Mouse (Mus musculus) CD4-positive, CD25-positive, alpha-beta regulatory T cell, adult 2 months (primary cell): ENCODE measurements around the gene Cdkn2a.

Source experiments
- DNase-seq: peaks from one replicate; pipeline ENCODE4 v3.0.0-alpha.2; 2012; ENCODE audit warnings: low read depth, low spot score

Gene Cdkn2a

GRCm38 (mm10) chr4:89277381-89277940 is 17.0 kb downstream of the Cdkn2a start:
- DNase-seq = no peak

GRCm38 (mm10) chr4:89276669-89277219 is 17.7 kb downstream of the Cdkn2a start:
- no peak for DNase-seq

DNA sequence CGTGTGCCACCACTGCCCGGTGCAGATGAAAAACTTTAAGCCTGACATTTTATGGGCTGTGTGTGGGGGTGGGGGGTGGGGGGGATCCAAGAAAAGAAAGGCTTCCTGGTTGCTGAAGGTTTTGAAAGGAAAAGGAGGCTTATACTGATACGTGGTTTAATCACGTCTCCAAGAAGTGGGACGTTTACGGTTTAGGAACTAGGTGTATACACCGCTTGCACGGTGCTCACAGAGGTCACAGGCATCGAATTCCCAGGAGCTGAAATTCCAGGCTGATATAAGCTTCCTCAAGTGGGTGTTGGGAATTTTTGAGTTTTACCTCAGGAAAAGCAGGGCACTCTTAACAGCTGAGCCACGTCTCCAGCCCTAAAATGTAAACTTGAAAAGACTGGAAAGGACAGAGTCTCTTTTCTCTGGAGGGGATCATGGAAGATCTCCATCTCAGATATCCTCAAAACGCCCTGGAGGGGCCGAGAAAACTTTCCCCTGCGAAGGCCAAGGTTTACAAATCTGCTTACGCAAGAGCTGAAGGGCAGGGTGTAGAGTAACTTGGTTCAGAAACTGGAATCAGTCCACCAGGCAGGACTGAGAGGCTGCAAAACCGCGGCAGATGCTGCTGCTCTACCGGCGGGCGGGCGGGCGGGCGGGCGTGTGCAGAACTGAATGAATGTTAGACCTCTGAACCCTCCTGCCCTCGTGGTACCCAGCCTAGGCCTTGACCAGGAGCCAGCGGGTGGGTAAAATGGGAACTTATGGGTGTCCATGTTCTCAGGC is 18.5 kb downstream of the Cdkn2a start:
- DNase-seq = no peak

GRCm38 (mm10) chr4:89274829-89275548 is 19.5 kb downstream of the Cdkn2a start:
- DNase-seq = no peak

DNA sequence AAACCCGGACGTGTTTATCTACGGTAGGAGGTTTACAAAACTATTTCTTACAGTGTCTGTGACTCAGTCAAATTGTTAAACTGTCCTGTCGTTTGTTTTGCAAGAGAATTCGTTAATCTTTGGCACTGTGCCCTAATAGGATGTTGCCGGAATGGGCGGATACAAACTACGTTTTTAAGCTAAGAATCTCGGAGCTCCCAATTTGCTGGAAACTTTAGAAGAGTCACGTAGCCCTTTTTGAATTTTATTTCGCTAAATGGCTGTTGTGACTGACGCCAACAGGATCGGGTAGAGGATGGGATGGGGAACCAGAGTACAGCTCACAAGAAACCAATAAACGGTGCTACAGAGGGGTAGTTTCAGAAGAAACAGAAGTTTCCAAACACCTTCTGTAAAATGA is 20.4 kb downstream of the Cdkn2a start:
- no peak for DNase-seq

- DNase-seq = no peak
These were observed 20.9 kb downstream of the Cdkn2a start for GRCm38 (mm10) chr4:89273585-89273984.

GRCm38 (mm10) chr4:89272961-89273540 is 21.4 kb downstream of the Cdkn2a start:
- no peak for DNase-seq

GRCm38 (mm10) chr4:89272101-89272718 is 22.2 kb downstream of the Cdkn2a start:
- DNase-seq = no peak

GRCm38 (mm10) chr4:89257768-89258167 is 36.7 kb downstream of the Cdkn2a start:
- no peak for DNase-seq

GRCm38 (mm10) chr4:89234446-89234845 is 60.0 kb downstream of the Cdkn2a start:
- DNase-seq = no peak
